Mouse (Mus musculus): ENCODE data around the gene Lpcat3. TPM values are rescaled to one million over a fixed set of nuclear protein-coding genes. Genes with fewer than 3 reads are reported as not detected.

Lpcat3 gene
- total RNA-seq, 1 experiment from 2014 or later, result 26.5 TPM

DNA sequence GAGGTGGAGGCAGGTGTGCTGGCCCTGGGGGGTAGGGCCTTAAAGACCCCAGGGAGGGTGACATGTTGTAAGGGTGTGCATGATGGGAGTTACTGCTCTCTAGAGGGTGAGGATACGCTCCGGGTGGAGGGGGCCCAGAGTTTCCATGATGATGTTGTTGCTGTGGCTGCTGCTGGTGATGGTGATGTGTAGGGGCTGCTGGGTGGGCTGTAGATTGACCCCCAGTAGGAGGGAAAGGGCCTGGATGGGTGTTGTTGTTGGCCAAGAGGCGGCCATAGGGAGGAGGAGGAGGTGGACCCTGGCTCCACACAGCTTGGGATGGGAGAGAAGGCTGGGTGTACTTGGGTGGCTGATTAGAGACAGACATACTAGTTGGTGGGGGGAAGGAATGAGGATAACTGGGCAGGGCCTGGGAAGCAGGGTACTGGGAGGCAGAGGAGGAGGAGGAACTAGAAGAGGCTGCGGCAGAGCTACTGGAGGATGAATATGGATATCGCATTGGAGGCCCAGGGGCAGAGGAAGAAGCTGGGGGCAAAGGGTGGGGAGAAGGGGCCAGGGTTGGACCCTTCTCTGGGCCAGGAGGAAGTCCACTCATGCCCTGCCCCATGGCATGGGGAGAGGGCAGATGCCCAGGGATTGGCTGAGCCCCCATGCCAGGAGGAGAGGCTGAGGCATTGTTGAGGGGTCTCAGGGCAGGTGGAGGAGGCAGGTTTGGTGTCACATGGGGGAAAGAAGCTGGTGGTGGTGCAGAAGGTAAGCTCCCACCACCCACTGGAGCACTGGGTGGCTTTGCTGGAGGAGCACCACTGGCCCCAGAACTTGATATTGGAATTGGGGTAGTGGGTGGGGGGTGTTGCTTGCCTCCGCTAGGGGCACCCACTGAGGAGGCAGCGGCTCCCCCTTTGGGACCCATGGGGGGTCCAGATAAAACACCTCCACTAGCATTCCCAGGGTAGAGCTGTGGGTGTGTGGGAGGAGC lies 84.1 kb downstream of the Lpcat3 start:
- no peak for ATAC-seq (ENCODE audit: extremely low read depth, insufficient number of reproducible peaks, low FRiP score, poor library complexity, severe bottlenecking)

DNA sequence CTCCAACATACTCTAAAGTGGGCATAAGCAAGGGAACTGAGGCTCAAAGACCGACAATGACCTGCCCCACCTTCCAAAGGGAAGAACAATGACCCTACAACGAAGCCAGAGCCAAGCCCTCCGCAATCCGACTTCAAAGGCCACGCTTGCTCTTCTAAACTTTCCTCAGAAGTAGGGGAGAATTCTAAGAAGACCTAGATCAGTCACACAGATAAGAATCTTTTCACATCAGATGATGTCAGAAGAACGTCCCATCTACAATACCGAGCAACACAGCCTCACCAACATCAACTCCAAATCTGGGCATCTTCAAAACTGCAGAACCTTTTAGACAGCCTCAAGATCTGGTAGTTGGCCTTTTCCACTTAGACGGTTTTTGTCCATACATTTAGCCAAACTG lies 87.6 kb downstream of the Lpcat3 start:
- ATAC-seq (ENCODE audit: extremely low read depth, insufficient number of reproducible peaks, low FRiP score, poor library complexity, severe bottlenecking), result no peak

DNA sequence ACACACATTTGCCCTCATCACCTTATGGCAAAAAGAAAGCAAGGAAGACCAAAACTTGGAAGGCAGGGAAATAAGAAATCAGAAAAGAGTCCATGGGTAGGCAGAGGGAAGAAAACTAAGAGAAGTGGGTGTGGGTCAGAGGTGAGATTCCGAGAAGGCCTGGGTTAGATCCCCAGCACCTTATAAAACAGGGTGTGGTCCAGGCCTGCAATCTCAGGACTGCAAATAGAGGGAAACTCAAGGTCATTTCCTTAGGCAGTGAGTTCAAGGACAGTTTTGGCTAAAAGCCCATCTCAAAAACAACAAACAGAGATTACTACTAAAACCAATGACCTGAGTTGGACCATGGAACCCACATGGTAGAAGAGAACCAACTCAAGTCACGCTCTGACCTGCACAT lies 91.0 kb downstream of the Lpcat3 start:
- ATAC-seq (ENCODE audit: extremely low read depth, insufficient number of reproducible peaks, low FRiP score, poor library complexity, severe bottlenecking), result no peak

Other genes starting within 250 kb of the Lpcat3 start
- gene Pex5, start 248.0 kb upstream of the Lpcat3 start, total RNA-seq (2017), result 22.6 and 23.0 TPM in 2 replicates
- not detected in 2 replicates for gene Clstn3, start 198.2 kb upstream of the Lpcat3 start, total RNA-seq (2017)
- gene C1rl, start 169.9 kb upstream of the Lpcat3 start, total RNA-seq (2017), result 1.9 and 2.5 TPM in 2 replicates
- 0.49 and 0.58 TPM in 2 replicates for gene C1ra, start 150.6 kb upstream of the Lpcat3 start, total RNA-seq (2017)
- gene C1s1, start 120.7 kb upstream of the Lpcat3 start, total RNA-seq (2017), result not detected in 2 replicates
- gene C1rb, start 92.7 kb upstream of the Lpcat3 start, total RNA-seq (2017), result not detected in 2 replicates
- gene C1s2, start 26.9 kb upstream of the Lpcat3 start, total RNA-seq (2017), result not detected in 2 replicates
- gene Emg1, start 49.2 kb downstream of the Lpcat3 start, total RNA-seq (2017), result 89.3 and 107 TPM in 2 replicates
- 110 and 117 TPM in 2 replicates for gene Phb2, start 49.3 kb downstream of the Lpcat3 start, total RNA-seq (2017)
- 1,943 and 2,202 TPM in 2 replicates for gene Ptpn6, start 75.7 kb downstream of the Lpcat3 start, total RNA-seq (2017)
- gene Grcc10, start 78.3 kb downstream of the Lpcat3 start, total RNA-seq (2017), result 161 and 171 TPM in 2 replicates
- gene Gm45234, start 93.0 kb downstream of the Lpcat3 start, total RNA-seq (2017), result 0.74 TPM in 1 of 2 replicates, not detected in the other
- gene Atn1, start 93.5 kb downstream of the Lpcat3 start, total RNA-seq (2017), result 6.5 and 11.6 TPM in 2 replicates
- not detected in 2 replicates for gene Eno2, start 106.6 kb downstream of the Lpcat3 start, total RNA-seq (2017)
- 6.8 and 7.9 TPM in 2 replicates for gene Lrrc23, start 116.7 kb downstream of the Lpcat3 start, total RNA-seq (2017)
- 10.5 and 10.9 TPM in 2 replicates for gene Spsb2, start 145.6 kb downstream of the Lpcat3 start, total RNA-seq (2017)
- 43.0 and 64.8 TPM in 2 replicates for gene Tpi1, start 151.3 kb downstream of the Lpcat3 start, total RNA-seq (2017)
- gene Usp5, start 166.5 kb downstream of the Lpcat3 start, total RNA-seq (2017), result 35.1 and 50.1 TPM in 2 replicates
- gene Cdca3, start 166.5 kb downstream of the Lpcat3 start, total RNA-seq (2017), result 1.4 and 3.0 TPM in 2 replicates
- 0.70 TPM in 1 of 2 replicates, not detected in the other for gene Gnb3, start 177.2 kb downstream of the Lpcat3 start, total RNA-seq (2017)
- not detected in 2 replicates for gene P3h3, start 194.7 kb downstream of the Lpcat3 start, total RNA-seq (2017)
- not detected in 2 replicates for gene Gpr162, start 201.0 kb downstream of the Lpcat3 start, total RNA-seq (2017)
- 6.8 and 7.1 TPM in 2 replicates for gene Cd4, start 225.2 kb downstream of the Lpcat3 start, total RNA-seq (2017)
- gene Lag3, start 248.7 kb downstream of the Lpcat3 start, total RNA-seq (2017), result 0.25 and 0.70 TPM in 2 replicates

All from neutrophil, adult 5-6 weeks (primary cell).